Mouse (Mus musculus) cerebellum, postnatal 4 days (tissue): Measurements from ENCODE around the gene Cic.

Source experiments
- DNase-seq, 2 experiments: peaks; one replicate each; pipeline ENCODE4 v3.0.0; 2022; ENCODE audit warnings: low spot score in 2 of 2, mixed read lengths in 1 of 2

Cic gene

GRCm38 (mm10) chr7:25269545-25270271 lies 2.2 kb downstream of the Cic start:
- DNase-seq: no peak

GRCm38 (mm10) chr7:25270652-25271633 lies 3.4 kb downstream of the Cic start:
- peak in 1 of 2 experiments; percentile 2 for DNase-seq

GRCm38 (mm10) chr7:25271651-25272444 lies 4.3 kb downstream of the Cic start:
- DNase-seq: peak in 1 of 2 experiments; percentile 2

- no peak for DNase-seq
These were observed 5.1 kb downstream of the Cic start for GRCm38 (mm10) chr7:25272445-25273258.

GRCm38 (mm10) chr7:25273259-25274241 lies 6.0 kb downstream of the Cic start:
- DNase-seq: no peak

GRCm38 (mm10) chr7:25274571-25274970 lies 7.1 kb downstream of the Cic start:
- no peak for DNase-seq

GRCm38 (mm10) chr7:25274996-25275395 lies 7.5 kb downstream of the Cic start:
- no peak for DNase-seq

- no peak for DNase-seq
These were observed 8.2 kb downstream of the Cic start for GRCm38 (mm10) chr7:25275555-25276298.

GRCm38 (mm10) chr7:25277405-25277804 lies 9.9 kb downstream of the Cic start:
- DNase-seq: no peak

GRCm38 (mm10) chr7:25277998-25278340 lies 10.5 kb downstream of the Cic start:
- no peak for DNase-seq

GRCm38 (mm10) chr7:25278341-25279075 lies 11.0 kb downstream of the Cic start:
- DNase-seq: peak in 1 of 2 experiments; percentile 82

- peak; percentile 80 to 91 for DNase-seq
These were observed 11.8 kb downstream of the Cic start for GRCm38 (mm10) chr7:25279076-25279860.

- peak in 1 of 2 experiments; percentile 16 for DNase-seq
These were observed 12.6 kb downstream of the Cic start for GRCm38 (mm10) chr7:25279861-25280791.

GRCm38 (mm10) chr7:25281166-25281733 lies 13.7 kb downstream of the Cic start:
- peak in 1 of 2 experiments; percentile 2 for DNase-seq

GRCm38 (mm10) chr7:25281734-25282601 lies 14.5 kb downstream of the Cic start:
- peak; percentile 95 to 97 for DNase-seq
